Mouse (Mus musculus) monocyte, adult 2 months (primary cell): Measurements from ENCODE around the gene Nfasc.
A peak's percentile ranks its signal among the peaks of the same experiment; 100 is the strongest.

Experiments
- DNase-seq, 2 experiments: peaks; one replicate each; pipeline ENCODE4 v3.0.0; 2022; ENCODE audit warnings: low spot score in 2 of 2, low read depth in 1 of 2

The Nfasc gene

DNA sequence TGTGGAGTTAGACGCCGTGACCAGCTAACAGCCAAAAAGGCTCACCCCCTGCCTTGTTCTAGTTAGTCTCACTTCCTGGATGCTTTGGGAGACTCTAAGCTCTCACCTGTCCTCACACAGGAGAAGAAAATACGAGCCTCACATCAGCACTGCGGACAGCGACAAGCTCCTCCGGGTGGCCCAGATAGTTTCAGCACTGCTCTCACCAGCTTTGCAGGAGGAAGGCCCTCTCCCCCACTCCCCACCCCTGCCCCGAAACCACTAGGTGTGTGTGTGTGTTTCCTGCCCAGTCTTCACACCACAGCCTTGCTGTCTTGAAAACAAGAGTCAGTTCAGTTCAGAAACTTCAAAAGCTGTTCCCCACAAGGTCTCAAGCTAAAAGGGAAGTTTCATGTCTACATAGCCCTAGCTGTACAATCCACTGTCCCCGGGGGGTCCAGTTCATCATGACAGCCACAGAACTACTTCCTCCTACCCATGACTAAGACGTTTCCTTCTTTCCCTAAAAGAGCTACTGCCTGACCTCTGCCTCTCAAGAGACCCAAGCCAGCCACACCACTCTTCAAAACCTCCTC is 7.6 kb downstream of the Nfasc start:
- DNase-seq, result peak in 1 of 2 experiments; percentile 9

DNA sequence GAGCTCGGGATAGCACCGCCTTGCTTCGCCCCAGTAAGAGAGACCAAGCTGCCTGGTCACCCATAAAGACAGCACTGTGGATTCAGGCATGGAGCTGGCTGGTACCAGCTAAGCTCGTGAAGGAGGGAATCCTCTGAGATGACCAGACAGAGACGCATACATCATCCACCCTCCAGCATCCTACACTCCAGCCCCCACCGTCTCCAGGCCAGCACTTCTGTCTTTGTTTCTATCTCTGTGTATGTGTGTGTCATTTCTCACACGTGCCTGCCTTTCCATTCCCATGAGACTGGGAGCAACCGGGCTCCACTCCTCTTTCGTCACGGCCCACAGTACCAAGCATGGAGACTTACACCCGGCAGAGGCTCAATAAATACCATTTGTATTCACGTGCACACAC is 9.3 kb downstream of the Nfasc start:
- DNase-seq, result no peak

DNA sequence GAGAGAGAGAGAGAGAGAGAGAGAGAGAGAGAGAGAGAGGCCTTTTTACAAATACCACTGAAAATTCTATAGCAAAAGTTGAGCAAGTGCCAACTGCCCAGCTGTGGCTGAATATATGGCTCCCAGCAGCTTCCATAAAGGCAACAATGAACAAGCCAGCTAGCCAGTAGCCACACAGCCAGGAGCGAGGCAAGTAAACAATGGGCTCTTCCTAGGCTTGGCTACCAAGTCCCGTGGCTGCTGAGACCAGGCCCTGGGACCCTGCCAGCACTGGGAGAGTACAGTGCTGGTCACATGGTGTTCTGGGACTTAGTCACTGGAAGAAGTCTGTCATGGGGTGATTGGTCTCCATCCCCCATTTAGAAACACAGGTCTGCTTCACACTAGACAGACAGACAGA is 14.0 kb downstream of the Nfasc start:
- DNase-seq, result no peak

DNA sequence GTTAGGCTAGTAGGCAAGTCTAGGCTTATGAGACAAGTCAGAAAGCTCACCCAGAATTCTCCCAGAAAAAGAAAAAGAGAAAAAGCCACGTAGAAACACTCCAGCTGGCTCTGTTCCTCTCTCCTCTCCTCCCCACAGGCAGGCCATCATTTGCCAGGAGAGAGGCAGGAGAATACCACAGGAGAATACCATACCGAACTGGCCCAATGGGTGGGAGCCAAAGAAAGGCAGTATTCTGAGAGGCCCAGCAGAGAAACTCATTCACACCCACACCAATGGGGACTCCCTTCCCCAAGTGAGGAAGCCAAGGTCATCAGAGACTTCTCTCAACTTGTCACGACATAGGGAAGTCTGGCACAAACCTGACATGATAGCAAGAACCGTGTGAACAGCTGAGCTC is 19.2 kb downstream of the Nfasc start:
- no peak for DNase-seq

DNA sequence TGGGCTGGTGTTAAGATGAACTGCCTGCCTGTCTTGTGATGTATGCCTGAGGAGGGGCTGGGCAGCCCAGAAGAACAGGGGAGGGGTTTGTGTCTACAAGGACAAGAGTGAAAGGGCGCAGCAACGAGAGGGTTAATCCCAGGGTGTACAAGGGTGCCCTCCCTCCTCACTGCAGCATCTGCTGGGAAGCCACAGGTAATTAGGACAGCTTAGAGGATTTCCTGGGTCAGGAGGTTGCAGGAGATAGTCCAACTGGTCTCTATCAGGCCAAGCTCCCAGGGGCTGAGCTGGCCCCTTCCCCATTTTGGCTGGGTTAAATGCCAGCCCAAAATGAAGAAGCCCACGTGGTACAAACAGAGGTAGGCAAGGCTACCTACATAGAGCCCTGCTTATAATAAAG is 20.3 kb downstream of the Nfasc start:
- no peak for DNase-seq

DNA sequence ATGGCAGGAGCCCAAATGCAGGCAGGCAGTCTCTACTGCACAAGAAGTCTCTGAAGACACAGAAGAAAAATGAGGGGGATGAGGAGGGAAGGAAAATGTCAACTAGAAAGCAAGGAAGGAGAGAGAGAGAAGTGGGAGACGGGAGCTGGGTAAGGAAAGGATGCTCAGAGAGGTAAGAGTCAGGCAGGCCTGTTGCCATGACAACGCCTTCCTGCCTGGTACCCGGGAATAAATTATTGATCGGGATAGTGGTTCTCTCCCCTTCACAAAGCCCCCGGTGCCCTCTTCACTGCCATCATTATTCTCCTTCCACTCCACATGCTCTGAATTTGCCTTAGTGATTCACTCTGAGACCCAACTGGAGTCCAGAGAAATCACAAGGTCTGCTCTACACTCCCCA is 23.4 kb downstream of the Nfasc start:
- DNase-seq, result no peak

DNA sequence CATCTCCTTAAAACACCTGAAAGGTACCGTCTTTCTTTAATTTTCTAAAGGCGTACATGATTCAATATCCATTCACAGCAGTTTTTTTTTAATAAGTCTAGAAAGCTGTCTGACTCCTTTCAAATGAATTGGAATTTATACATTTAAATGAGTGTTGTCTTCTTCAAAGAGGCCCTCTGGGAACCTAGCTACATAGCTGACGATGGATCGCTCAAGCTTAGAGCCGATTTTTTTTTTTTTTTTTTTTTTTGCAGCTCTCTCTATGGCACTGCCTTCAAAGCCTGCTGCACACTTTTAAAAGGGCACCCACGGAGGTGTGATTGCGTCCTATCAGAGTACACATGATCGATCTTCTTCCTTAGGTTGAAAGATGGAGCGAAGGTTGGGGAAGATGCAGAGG is 26.6 kb downstream of the Nfasc start:
- no peak for DNase-seq

DNA sequence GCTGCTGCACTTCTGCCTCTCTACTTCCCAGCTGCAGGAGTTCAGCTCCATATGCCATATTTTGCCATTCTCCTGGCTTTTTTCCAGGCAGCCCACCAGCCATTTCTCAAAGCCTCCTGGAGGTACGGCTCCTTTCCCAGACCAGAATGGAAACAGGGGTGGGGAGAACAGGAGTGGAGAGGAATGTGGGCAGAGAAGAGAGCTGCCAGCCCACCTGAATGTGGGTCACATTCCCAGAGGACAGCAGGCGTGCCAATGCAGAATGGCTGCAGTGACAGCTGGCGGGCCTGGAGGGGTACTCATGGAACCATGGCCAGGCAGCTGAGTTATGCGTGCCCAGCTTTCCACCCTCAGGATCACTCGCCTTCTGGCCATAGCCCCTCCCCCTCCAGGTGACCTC is 32.2 kb downstream of the Nfasc start:
- no peak for DNase-seq

GRCm38 (mm10) chr1:132707301-132707700 is 34.3 kb downstream of the Nfasc start:
- DNase-seq, result no peak

GRCm38 (mm10) chr1:132703467-132703866 is 38.1 kb downstream of the Nfasc start:
- no peak for DNase-seq

DNA sequence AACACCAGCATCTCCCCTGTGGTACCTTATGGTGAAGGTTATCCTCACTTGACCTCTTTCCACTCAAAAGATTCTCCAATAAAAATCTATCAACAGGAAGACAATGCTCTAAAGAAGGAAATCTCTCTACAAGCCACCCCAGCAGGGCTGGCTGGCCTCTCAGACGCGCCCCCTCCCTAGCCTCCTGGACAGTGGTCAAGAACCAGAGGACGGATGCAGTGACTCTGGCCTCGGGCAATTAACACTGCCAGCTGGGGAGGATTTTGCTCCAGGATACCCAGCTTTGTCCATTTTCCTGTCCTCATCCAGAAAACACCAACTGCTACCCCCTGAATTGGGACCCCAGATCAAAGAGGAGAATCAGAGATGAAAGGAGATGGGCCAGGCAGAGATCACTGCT is 44.7 kb downstream of the Nfasc start:
- DNase-seq, result no peak

- no peak for DNase-seq
These were observed 45.4 kb downstream of the Nfasc start for GRCm38 (mm10) chr1:132696232-132696631.

DNA sequence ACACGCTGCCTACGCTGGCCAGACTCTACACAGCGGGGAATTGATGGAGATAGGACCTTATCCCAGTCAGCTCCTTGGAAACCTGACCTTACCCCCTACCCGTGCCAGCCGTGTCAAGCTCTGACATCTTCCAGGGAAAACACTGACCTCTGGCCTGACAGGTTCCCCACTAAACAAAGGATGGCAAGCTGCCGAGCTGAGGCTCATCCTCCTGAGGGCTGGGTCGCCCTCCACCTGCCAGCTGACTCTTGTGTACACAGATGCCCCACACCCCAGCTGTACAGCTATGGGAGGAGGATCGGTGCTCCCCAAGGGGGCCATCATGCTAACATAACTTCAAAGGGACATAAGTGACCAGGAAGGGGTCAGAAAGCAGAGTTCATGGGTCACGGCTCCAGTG is 47.6 kb downstream of the Nfasc start:
- DNase-seq, result no peak

DNA sequence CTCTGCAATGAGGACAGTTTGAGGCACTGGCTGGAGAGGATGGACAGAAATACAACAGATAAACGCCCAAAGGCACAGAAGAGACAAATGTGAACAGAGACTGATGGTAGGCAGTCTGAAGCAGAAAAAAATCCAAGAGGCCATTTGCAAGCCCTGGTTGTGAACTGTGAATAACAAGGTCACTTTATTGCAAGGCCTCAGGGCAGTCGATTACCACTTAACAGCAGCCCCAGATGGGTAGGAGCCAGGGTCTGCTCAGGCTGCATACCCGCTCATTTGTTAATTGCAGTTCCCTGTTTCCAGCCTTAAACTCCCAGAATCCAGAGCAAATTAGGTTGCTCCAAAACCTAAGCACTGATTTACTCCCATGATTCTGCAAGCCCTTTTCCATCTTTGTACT is 52.4 kb downstream of the Nfasc start:
- no peak for DNase-seq

GRCm38 (mm10) chr1:132678935-132679334 is 62.7 kb downstream of the Nfasc start:
- DNase-seq, result no peak

GRCm38 (mm10) chr1:132678076-132678475 is 63.5 kb downstream of the Nfasc start:
- no peak for DNase-seq

GRCm38 (mm10) chr1:132672704-132673103 is 68.9 kb downstream of the Nfasc start:
- DNase-seq, result no peak

DNA sequence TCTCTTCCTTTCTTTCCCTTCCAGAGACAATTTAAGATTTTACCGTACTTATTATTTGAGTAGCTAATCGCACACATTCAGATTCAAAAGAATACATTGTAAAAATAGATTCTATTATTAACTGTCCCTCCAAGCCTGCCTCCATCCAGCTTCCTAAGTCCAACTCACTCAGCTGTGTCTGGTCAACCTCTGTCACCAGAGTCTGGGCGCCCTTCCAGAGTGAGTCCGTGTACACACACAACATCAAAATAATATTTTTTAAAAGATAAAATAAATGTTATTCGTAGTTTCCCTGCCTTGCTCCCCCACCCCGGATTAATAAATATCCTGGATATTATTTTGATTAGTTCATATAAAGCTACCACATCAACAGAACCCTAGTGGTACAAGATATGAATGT is 72.4 kb downstream of the Nfasc start:
- no peak for DNase-seq

- no peak for DNase-seq
These were observed 81.2 kb downstream of the Nfasc start for GRCm38 (mm10) chr1:132660354-132660753.

DNA sequence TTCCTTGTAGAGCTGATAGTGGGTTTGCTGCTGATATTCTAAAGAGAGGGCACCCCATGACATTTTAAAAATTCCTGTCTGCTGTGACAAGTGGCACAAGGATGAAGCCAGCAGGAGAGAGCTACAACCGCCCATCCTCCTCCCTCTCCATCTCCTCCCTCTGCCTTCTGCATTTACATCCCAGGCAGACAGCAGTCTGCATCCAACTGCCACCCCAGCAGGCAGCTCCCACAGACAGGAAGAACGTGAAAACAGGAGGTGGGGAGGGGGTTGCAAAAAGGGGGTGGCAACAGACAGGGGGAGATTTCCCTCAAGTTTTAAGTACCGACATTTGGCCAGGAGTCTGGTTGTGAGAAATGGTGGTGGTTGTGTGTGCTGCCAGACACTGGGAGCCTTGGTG is 82.0 kb downstream of the Nfasc start:
- DNase-seq, result no peak

GRCm38 (mm10) chr1:132655611-132656010 is 86.0 kb downstream of the Nfasc start:
- DNase-seq, result no peak

DNA sequence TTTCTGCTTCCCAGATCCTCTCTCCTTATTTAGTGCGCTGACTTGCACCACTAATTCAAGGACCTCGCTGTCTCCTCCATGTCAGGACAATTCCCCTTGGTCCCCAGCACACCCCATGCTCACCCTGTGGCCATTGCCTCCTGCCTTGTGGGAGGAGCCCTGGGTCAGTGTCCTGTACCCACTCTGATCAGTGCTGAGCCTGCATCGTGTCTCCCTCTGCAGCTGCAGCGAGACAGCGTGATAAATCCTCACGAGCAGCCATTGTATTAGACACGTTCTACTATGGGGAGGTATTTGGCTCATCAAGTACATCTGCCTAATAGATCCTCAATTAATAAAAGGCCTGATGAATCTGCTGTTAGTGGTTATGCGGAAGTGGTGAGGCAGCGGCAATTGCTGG is 86.8 kb downstream of the Nfasc start:
- no peak for DNase-seq

- DNase-seq, result no peak
These were observed 87.6 kb downstream of the Nfasc start for GRCm38 (mm10) chr1:132653841-132654457.
